Mouse (Mus musculus) liver, embryonic 14.5 days (tissue): ENCODE measurements around the gene Fiz1.

Experiments
- CTCF ChIP-seq: IDR thresholded peaks from 2 replicates; pipeline ENCODE4 v1.5.1; 2016; ENCODE audit warnings: antibody characterized with exemption, low read depth, control low read depth
- EP300 ChIP-seq: IDR thresholded peaks from 2 replicates; pipeline ENCODE4 v1.6.1; 2016; ENCODE audit warnings: antibody characterized with exemption, low read depth

DNA sequence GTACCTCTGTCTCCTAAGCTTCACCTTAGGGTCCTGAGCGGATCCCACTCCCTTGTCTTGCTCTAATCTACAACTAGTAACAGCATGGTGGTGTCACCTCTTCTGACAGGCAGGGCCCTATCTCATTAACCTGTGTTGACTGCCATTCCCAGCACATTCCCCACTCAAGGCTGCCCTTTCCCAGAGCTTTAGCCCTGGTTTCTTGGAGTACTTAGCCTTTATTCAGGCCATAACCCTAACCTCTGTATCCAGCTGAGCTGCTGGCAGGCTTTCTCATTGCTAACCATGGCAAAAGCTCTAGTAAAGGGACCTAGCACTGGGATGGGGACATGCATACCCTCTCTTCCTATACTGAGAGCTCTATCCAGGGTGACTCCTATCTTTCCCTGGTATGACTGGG, 44.1 kb upstream of the Fiz1 start:
- TF ChIP-seq CTCF (no peak), EP300 (no peak)
